Mouse (Mus musculus) cerebellum, postnatal 10 days (tissue): Measurements from ENCODE around the gene Tldc1.

Experiments
- DNase-seq, 2 experiments: peaks; one replicate each; pipeline ENCODE4 v3.0.0; 2021; ENCODE audit warnings: mixed read lengths in 2 of 2

Tldc1 gene

DNA sequence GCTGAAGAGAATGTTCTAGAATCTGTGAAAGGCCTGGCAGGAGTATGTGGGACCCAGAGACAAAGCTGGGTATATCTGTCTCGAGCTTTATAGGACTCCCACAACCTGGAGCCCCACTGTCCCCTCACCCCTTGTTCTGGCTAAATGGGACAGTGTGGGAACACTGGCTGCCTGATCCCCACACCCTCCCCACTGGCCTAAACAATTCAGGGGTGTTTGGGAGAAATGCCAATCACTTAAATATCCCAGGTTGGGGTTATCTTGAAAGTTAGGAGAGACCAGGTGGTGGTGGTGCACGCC lies 20.7 kb upstream of the Tldc1 start:
- no peak for DNase-seq

DNA sequence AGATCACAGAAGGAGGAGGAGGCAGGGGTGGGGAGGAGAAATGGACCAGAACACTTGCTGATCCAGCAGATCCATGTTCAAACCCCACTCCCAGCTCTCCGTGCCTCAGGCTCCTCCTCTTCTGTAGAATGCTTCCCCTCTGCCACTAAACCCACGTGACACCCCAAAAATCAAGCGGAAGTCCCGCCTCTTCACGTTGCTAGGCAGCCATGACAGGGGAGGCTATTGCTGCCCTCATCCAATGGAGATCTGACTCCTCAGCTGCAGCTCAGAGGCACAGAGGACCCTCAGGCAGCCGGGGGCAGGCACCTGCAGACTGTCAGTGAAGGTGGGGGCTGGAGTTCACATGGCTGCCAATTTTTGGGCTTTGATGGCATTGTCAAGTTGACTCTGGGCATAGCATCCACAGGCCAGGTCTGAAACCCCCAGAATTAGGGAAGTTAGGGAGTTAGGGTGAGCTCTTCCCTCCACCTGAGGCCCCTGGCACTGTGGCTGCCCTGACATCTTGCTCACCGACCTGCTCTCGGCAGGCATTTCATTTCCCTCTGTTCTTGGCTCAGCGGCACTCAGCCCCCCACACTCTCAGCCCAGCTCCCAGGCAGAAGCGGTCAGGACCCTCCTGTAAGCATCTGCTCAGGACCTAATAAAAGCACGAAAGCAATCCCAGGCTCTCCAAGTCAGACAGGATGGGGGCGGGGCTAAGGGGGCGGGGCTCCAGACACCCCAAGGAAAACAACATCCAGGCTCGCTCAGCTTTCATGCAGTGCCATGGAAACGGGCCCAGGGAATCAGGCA lies 20.2 kb upstream of the Tldc1 start:
- DNase-seq: peak; percentile 70 to 71

DNA sequence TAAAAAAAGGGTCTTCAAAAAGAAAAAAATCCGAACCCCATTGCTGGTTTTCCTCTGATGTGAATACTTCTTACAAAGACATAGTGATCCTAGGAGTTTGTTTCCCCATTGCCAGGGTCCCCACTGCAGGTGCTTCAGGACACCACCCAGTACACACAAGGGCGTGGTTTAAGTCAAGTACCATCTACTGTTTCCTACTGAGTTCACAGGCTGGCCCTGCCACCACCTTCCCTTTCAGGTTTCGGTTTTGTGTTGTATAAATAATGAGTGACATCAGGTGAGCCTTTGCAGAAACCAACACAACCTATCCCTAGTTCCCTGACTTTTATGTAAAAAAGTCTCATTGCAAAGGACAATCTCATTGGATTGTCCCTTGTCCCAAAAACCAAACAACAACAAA lies 17.4 kb upstream of the Tldc1 start:
- no peak for DNase-seq

DNA sequence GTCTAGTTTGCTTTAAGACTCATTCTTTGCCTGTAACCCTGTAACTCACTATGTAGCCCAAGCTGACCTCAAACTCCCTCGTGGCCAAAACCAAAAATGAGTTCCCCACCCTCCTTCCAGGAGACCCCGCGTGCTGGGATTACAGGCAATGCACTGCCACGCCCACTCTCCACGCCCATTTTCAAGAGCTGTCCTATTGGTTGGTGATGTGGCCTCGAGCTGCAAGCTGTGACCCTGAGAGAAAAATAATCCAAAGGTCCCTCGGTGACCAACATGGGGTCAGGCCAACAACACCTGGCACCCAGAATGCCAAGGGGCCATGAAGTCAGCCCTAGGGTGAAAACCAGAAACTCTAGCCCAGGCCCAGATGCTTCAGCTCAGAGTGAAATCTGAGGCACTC lies 16.5 kb upstream of the Tldc1 start:
- DNase-seq: no peak

DNA sequence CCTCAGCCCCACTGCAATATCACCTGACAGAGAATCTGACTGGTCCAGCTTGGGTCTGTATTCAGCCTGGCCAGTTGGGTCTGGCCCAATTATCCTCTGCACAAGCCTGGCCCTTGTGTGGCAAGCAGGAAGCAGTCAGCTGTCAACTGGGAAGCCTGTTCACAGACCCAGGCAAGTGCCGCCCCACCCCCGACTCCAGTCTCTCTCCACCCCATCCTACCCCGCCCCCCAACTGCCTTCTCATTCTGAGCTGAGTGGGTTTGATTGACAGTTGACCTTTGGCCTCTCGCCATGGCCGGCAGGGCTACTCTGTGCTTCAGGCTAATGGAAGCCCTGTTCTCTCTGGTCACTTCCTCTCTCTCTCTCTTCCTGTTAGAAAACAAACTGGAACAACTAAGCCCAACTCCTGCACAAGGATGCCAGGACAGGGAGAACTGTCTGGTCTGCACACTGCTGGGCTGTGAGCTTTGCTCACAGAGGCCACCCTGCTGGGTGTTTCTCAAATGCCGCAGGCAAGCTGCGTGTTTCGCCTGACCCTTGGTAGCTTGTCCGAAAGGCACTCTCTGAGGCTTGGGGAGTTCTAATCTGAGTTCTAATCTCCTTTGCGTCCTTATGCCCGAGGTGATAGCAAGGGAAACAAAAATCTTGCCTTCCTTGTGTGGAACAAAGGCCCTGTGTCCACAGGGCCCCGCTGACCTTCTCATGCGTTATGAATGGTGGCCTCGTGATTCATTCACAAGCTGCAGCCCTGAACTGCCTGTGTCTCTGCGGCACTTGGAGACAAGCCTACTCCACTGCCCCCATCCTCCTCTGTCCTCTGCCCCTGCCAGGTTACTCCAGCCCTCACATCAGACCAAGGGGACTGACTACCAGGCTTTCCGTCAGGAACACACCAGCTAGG lies 13.8 kb upstream of the Tldc1 start:
- DNase-seq: peak; percentile 82

DNA sequence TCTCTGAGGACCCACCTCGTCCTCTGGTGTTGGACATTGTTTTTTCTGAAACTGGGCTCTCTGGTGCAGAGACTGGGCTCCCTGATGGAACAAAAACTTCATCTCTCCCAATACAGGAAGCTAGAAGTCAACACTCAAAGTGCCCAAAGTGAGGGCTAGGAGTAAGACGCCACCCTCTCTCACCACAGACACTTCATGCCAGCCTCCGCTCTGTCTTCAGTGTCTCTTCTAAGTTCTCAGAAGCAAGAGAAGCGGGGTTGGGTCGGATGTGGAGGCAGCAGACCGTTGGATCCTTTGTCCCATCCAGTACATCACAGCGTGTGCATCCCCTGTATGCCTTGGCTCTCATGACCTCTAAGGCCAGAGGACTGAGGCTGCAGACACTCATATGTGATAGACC lies 11.4 kb upstream of the Tldc1 start:
- no peak for DNase-seq

DNA sequence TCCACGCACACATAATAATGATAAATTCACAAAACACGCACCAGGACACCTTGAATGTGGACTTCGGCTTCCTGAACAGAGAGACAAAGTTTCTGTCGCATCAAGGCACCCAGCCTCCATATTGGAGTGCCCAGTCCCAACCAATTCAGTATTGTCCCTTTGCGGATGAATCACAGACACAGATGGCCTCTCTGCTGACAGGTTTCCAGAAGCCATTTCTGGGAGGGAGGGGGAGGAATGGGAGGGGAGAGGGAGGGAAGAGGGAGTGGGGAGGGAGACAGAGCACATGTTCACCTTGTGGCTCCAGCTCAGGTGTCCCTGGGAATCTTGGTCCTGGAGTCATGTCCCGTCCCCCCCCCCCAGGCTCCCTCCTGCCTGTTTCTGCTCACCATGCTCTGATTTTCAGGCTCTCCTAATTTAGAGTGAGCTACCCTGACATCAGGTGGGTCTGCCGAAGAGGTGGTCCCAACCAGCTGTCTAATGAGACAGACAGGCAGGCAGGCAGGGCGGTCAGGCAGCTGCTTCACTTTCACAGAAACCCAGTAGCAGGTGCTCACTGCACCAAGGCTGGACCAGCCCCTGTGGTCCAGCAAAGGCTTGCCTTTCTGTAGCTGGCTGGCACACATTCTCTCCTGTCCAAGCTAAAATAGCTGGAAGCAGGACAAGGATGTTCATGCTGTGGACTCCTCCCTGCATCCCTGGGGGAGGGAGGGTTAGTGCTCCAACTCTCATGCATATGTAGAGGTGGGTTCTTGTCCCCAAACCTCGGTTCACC lies 10.6 kb upstream of the Tldc1 start:
- peak; percentile 83 to 86 for DNase-seq

DNA sequence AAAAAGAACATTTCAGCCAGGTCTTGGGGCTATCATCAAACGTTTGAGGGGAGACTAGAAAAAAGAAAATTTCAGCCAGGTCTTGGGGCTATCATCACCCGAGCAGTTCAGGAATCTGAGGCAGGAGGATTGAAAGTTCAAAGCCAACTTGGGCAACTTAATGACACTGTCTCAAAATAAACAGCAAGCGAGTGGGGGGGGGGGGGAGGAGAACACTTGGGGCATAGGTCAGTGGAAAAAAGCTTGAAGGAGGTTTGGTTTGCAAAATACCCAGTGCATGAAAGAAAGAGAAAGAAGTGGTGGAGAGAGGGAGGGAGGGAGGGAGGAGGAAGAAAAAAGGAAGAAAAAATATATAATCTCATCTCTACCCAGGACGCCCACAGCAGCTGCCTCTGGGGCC lies 9.1 kb upstream of the Tldc1 start:
- DNase-seq: no peak

DNA sequence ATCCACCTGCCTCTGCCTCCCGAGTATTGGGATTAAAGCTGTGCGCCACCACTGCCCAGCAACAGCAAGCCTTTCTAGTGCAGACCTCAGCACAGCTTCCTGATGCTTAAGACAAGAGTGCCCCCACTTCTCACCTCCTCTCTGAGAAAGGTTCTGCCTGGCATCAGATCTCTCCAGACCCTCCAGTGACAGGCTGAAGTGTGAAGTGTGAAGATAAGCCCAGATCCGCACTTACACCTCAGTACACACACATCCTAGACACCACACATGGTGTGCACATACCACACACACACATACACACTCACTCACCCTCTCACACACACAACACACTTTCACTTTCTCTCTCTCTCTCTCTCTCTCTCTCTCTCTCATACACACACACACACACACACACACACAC lies 8.7 kb upstream of the Tldc1 start:
- no peak for DNase-seq

DNA sequence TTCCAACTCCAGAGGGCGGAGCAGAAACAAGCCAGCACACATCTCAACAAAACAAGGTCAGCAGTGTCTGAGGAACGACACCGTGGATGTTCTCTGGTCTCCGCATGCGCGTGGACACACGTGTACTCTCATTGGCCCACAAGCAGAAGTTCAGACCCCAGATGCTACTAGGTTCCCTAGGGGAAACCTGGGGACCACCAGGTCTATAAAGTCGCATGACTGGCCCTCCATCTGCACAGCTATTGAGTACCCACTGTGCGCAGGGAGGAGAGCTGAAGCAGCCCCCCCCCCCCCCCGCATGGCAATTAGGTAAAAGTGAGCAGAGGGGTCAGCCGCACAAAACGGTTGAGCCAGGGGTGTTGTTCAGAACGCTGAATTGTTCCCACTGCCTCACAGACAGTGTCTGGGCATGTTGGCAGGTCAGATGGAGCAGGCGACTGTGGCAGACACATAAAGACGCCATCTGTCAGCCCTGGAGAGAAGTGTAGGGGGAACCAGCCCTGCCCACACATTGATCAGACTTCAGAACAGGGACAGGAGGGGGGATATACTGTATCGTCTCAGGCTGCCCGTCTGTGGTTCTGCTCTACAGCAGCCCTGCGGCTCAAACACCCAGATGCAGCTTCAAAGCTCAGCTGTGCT lies 7.7 kb upstream of the Tldc1 start:
- DNase-seq: peak; percentile 73 to 80

DNA sequence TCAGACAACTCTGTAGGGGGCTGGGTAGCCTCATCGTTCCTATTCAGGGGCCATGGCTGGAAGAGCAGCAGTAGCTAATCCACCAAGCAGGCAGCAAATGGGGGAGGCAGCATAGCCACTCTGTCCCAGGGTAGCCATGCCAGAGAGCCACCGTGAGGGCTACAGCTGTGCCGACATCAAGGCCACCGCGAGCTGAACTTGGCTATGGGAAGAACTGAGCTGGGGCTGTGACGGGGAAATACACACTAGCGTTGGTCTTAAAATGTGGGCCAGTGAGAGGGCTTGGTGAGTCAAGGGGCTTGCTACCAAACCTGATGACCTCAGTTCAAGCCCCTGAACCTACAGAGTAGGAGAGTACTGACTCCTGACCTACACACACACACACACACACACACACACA lies 6.5 kb upstream of the Tldc1 start:
- no peak for DNase-seq

DNA sequence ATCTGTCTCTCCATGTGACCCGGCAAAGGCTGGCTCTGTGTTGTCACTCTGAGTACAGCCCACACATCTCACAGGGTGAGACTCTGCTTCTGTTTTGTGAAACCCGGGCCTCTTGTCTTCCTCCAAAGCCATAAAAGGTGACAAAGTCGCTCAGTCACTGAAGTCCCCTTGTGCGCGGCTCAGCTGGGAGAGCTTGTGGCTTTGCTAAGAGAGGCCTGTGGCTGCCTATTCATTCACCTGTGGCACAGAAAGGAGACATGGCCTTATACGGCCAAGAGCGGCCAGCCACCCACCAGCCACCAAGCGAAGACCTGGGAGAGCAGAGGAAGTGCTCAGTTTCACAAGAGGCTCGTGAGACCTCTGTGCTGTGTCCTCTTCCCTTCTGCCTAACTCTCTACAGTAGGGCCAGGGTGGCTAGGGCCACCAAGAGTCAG lies 5.9 kb upstream of the Tldc1 start:
- no peak for DNase-seq

DNA sequence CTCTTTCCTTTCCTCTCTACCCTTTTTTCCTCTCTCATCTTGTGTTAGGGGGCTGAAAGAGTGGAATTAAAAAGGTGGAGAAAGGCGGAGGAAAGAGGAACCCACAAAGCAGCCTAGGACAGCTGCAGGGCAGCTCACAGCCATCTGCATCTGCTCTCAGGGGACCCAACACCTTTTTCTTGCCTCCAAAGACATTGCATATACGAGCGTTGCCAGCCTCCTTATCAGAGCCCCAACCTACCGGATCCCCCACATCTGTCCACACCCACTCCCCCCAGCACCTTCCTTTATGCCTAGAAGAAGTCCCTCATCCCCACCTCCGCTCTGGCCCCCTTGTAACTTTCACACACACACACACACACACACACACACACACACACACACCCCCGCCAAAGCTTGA lies 5.4 kb upstream of the Tldc1 start:
- DNase-seq: no peak

DNA sequence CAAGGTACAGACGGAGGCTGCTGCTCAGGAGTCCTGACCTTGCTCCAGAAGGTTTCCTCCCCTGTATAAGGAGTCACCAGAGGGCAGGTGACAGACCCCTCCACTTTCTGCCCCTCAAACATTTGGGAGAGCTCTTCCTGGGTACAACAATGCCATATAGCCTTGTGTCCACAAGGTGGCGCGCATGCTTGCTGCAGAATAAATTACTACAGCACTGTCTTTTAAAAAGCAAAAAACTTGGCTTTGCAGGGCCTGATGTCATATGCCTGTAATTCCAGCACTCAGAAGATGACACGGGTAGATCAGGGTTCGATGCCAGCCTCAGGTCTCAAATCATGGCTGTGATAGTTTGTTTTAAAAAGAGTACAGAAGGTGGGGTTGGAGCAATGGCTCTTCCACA lies 4.5 kb upstream of the Tldc1 start:
- peak; percentile 91 to 92 for DNase-seq

DNA sequence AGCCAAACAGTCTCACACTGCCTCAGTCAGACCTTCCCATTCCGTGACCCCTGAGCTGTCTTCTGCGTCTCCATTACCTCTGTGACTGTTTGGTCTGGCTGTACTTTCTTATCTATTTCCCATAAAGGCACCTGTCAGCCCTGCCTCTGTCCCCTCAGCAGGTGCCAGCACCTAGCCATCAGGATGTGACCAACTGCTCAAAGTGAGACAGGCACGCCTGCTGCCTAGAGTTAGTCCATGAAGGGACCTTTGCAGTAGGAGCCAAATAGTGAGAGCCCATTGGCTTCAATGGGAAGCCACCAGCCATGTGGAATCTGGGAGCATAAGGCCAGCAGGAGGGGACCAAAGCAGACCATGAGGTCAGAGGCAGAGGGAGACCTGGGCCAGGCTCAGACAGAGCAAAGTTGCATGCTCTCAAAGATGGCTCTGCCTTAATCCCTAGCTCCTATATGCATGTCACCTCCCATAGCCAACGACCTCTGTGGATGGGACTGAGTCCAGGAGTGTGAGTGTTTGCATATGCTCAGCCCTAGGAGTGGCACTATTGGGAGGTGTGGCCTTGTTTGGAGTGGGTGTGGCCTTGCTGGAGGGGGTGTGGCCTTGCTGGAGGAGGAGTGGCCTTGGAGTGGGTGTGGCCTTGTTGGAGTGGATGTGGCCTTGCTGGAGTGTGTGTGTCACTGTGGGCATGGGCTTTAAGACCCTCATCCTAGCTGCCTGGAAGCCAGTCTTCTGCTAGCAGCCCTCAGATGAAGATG lies 3.0 kb upstream of the Tldc1 start:
- no peak for DNase-seq

DNA sequence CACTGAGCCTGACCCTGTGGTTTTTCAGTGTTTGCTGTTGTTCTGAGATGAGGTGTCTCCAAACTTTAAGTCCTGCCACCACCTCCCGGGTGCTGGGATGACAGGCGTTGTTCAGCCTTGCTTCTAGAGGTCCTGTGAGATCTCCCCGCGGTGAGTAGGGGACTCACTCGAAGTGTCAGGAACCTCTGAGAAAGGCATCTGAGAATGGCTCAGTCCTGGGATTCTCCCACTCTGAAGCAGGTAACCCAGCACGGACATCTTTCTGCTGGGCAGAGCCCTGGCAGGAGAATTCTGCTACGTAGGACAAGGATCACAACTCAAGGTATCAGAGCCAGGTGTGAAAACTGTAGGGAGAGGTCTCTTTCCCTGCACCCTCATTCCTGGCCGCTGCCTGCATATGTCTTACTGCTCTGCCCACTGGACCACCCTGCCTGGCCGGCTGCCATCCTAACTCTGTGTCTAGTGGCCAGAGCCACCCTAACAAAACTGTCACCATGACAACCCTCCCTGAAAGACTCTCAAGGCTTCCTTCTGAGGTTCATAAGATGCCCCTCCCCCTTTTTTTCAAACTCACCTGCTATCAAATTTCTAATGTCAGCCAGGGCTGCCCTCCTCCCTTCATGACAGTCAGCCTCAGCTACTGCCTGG lies 2.3 kb upstream of the Tldc1 start:
- DNase-seq: peak; percentile 40 to 46

DNA sequence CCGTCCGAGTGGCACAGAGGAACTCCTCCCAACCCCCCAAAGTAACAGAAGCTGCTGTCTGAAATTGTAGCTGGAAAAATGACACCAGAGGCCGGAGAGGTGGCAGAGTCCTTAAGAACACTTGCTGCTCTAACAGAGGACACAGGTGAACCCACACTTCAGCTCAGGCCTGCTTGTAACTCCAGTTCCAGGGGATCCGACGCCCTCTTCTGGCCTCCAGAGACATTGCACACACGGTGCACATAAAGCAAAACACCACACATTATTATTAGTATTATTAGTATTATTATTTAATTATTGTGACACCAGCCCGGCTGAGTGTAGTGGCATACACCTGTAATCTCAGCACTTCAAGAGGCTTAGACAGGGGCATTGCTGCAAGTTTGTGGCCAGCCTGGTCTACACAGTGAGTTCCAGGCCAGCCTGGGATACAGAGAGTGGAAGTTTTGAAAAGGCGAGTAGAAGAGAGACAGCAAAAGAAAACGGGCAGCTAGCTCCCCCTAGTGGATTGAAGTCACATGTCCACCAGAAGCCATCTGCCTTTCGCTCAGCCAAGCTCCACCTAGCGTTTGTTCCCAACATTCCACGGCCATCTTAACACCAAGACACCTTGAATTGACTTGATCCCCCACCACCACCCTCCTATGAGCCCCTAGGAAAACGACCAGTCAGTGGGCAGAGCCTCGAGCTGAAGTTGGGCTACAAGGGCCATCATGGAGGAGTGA lies 959 bp upstream of the Tldc1 start:
- peak; percentile 92 to 95 for DNase-seq

DNA sequence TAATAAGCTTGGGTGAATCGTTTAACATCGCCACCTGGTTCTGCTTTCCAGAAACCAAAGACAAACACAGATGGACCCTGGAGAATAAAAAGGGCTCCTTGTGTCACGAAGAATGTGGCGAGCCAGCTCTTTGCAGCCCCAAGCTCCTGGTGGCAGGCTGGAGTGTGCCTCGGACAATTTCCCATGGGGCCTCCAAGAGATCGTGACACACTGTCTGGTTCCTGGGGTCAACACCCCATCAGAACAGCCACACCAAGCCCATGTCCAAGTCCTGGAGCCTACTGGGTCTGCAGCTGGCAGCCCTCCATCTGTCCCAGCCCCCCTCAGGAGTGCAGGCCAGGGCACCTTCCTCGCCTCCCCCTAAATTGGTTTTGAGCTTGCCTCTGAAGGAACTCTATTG lies 451 bp downstream of the Tldc1 start:
- DNase-seq: peak; percentile 60 to 73

DNA sequence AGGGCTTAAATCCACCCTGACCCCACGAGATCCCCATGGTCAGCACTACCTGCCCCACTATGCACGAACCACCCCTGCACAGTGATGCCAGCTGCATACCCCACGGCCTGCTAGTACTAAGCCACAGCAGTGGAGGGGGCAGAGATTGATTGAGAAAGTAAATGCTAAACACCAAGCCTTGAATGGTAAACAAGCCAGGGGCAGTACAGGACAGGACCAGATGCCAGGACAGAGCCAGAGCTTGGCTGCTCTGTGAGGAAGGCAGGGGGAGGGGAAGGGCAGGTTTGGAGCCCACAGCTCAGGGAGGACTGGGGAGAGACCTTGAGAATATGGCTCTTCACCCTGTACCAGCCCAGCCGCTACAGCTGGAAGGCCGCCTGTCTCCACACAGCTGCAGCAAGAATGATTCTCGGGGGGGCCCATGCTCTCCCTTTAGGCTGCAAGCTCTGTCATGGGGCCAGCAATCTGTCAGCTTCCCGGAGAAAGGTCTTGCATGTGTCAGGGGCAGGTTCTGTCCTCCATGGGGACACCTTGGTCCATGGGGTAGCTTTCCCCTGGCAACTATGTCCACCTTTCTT lies 1.5 kb downstream of the Tldc1 start:
- no peak for DNase-seq

DNA sequence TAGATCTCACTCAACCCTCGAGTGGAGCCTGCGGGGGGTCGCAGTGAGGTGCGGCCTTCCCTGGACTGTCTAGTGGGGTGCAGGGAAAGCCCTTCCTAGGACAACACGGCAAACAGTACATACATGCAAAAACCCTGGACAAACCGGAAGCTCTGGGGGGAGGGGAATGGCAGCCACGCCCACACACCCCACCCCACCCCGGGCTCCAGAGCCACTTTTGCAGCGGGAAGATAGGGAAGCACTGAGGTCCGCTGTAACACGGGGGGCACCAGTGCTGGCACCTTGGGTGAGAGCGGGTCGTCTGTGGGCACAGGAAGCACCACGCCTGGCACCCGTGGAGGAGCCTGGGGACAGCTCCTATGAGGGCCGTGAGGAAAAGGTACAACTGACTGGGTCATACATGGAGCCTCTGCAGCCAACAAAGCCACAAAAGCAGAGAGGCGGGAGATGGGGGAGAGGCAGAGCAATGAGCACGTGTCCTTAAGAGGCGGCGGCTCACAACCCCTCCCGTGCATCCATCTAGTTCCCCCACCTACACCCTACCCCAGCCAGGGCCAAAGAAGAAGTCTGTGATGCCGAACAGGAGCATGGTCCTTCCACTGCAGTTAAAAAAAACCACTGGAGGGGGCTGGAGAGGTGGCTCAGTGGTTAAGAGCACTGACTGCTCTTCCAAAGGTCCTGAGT lies 12.3 kb downstream of the Tldc1 start:
- DNase-seq: no peak
